Mouse (Mus musculus) neutrophil, adult 5-6 weeks (primary cell): Measurements from ENCODE around the gene Gm44973. TPM values are rescaled to one million over a fixed set of nuclear protein-coding genes. Genes with fewer than 3 reads are reported as not detected.
"Not testable (repeated sequence)": the region's sequence is repeated elsewhere in the genome, so short reads cannot be mapped to it uniquely, and the experiment has no call there.

ENCODE experiments used
- ATAC-seq: fragments of 151-379, 151-347 bp; 2 replicates; pipeline ENCODE4 v1.8.0; 2017; ENCODE audit warnings: mild to moderate bottlenecking, moderate TSS enrichment; ENCODE audit not compliant: insufficient number of reproducible peaks, poor library complexity, low FRiP score, severe bottlenecking; ENCODE audit errors: extremely low read depth
- total RNA-seq: library from RNA; stranded (forward); fragments of 200-1000 nt; gene quantifications from 2 replicates; pipeline ENCODE4 v1.2.3, GENCODE M21; 2017

The Gm44973 gene
- total RNA-seq, 1 experiment from 2014 or later = not detected

DNA sequence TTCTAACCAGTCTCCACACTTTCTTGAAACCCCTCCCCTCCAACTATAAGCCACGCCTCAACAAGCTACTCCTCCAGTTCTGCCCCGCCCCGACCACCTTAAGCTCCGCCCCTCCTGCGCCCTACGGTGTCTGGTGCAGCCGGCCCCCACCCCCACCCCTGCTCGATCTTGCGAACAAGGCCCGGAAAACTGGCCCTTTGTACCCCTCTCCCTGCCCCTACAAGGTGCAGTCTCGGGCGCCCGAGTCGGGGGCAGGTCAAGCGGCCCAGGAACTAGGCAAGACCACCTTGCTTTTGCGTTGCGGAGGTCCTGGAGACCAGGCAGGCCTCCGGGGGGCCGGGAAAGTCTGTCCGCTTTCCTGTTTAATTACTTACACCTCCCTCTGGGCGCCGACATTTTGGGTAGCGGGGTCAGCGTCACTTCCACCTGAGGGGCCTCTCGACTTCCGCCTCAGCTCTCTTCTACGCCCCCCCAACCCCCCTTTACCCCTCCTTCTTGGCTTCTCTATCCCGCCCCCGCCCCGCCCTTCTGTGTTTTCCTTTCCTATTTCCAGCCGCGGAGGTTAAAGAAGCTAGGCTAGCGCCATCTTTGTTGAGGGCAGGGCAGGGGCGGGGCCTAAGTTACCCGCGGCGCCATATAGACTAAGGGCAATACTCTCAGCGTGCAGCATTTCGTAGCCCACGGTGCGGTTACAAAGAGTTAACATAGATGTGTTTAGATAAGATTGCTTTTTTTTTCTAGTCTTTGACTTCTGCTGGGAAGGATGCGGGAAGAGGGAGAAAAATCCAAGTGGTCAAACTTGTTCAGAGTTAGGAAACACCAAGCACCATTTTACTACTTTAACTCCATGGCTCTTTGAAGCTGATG, 812 bp upstream of the Gm44973 start, which contains the start of the genes Zfp524 and Fiz1:
Gene Zfp524 (plus strand): TSS at position 165 of the 867 bp plus-strand sequence.
Gene Fiz1 (minus strand): TSS at position 447 of the 867 bp plus-strand sequence.
- ATAC-seq = peak; percentile 69

DNA sequence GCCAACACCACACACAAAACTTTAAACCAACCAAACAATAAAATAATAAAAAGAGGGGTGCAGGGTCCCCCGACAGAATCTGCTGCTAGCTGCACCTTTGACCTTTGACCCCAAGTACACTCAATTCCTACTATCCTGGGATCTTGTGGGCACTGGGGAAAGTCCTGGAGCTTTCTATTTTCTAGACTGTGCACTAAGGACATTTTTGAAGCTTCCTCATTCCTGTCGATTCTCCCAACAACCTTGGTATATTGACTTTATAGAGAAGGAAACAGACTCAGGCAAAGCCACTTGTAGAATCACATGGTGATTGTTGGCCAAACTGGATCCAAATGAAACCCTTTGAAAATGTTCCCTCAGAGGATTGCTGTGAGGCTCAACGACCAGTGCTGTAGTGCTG, 761 bp downstream of the Gm44973 start:
- ATAC-seq = no peak

- ATAC-seq = no peak
These were observed 1.6 kb downstream of the Gm44973 start for GRCm38 (mm10) chr7:5016920-5017319.

- no peak for ATAC-seq
These were observed 2.1 kb downstream of the Gm44973 start for GRCm38 (mm10) chr7:5017352-5017751.

GRCm38 (mm10) chr7:5017931-5018330, 2.6 kb downstream of the Gm44973 start:
- no peak for ATAC-seq

DNA sequence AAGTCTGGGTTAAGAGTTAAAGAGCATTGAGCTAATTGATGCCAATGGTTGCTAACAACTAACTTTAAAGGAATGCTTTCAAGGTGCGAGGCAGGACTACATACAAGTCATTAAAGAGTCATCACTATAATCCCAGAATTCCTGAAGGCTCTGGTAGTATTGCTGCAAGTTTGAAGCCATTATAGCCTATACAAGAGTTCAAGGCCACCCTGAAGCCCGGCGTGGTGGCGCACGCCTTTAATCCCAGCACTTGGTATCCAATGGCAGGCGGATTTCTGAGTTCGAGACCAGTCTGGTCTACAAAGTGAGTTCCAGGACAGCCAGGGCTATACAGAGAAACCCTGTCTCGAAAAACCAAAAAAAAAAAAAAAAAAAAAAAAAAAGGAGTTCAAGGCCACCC, 4.3 kb downstream of the Gm44973 start:
- not testable (repeated sequence) for ATAC-seq

GRCm38 (mm10) chr7:5020000-5020681, 4.8 kb downstream of the Gm44973 start, which contains the start of the genes Zfp865 and Ccdc106:
Gene Zfp865 (plus strand): TSS chr7:5020376.
Gene Ccdc106 (plus strand): TSS chr7:5020553.
- ATAC-seq = peak; percentile 87

DNA sequence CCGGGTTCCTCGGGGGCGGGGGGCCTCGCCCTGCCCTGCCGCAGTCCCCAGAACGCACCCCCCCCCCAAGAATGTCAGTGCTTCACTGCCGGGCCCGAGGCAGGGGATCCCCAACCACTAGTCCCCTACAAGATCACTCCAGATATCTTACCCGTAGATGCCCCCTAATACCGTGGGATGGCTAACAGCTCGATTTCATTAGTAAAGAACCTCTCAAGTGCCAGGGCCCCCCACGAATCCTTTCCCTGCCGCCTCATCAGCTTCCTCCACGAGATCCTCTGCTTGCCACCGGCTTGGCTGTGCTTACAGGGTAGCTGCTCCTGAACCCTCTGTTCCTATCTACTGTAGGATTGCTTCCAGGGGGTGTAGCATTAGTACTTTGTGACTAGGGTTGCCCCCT, 5.4 kb downstream of the Gm44973 start:
- no peak for ATAC-seq

DNA sequence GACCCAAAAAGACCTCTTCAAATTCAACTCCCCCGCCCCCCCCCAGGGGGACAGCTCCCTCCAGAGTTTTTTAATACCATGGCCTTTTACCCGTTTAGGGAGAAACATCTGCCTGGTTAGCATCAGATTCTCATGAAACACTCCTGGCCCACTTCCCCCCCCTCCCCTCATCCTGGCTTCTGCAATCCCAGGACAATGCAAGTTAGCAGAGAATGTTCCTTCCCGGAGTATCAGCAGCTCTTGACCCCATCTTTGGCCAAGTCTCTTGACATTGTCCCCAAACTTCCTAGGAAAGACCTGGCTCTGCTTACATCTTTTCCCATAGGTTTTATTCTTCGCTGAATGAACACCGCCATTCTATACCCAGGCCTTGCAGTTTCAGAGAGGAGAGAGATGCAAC, 5.9 kb downstream of the Gm44973 start:
- no peak for ATAC-seq

DNA sequence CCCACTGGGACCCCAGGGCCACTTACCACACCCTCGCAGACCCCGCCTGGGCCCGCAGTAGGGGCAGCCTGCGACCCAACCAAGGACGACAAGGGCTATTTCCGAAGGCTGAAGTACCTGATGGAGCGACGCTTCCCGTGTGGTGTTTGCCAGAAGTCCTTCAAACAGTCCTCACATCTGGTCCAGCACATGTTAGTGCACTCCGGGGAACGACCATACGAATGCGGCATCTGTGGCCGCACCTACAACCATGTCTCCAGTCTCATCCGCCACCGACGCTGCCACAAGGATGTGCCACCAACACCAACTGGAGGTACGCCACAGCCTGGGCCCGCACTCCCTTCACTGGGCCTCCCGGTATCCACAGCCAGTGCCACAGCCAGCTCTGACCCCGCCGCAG, 14.2 kb downstream of the Gm44973 start:
- no peak for ATAC-seq

DNA sequence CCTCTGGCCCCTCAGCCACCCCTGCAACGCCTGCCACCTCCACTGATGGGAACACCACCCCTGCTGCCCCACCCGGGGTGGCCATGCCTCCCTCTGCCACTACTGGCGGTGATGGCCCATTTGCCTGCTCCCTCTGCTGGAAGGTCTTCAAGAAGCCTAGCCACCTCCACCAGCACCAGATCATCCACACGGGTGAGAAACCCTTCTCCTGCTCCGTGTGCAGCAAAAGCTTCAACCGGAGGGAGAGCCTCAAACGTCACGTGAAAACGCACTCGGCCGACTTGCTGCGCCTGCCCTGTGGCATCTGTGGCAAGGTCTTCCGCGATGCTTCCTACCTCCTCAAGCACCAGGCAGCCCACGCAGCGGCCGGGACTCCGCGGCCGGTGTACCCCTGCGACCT, 14.7 kb downstream of the Gm44973 start:
- ATAC-seq = no peak

DNA sequence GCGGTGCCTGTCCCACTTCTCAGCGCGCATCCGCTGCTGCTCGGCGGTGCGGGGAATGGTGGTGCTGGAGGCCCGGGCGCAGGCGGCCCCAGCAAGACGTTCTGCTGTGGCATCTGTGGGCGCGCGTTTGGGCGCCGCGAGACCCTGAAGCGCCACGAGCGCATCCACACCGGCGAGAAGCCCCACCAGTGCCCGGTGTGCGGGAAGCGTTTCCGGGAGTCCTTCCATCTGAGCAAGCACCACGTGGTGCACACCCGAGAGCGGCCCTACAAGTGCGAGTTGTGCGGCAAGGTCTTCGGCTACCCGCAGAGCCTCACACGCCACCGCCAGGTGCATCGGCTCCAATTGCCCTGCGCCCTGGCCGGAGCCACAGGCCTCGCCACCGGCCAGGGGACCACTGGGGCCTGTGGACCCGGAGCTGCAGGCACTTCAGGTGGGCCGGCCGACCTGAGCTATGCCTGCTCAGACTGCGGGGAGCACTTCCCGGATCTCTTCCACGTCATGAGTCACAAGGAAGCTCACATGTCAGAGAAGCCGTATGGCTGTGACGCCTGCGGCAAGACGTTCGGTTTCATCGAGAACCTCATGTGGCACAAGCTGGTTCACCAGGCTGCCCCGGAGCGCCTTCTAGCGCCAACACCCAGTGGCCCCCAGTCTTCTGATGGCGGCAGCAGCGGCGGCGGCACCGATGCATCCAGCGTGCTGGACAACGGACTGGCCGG, 15.4 kb downstream of the Gm44973 start:
- ATAC-seq = no peak

DNA sequence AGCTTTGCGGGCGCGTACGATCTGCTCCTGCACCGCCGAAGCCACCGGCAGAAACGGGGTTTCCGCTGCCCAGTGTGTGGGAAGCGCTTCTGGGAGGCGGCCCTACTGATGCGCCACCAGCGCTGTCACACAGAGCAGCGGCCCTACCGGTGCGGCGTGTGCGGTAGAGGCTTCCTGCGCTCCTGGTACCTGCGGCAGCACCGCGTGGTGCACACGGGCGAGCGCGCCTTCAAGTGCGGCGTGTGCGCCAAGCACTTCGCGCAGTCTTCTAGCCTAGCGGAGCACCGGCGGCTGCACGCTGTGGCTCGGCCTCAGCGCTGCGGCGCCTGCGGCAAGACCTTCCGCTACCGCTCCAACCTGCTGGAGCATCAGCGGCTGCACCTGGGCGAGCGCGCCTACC, 16.2 kb downstream of the Gm44973 start:
- ATAC-seq = no peak

GRCm38 (mm10) chr7:5033818-5034217, 18.5 kb downstream of the Gm44973 start, which contains the start of gene 4632433K11Rik:
Gene 4632433K11Rik (plus strand): TSS chr7:5034118.
- ATAC-seq = no peak

GRCm38 (mm10) chr7:5035628-5036027, 20.3 kb downstream of the Gm44973 start:
- ATAC-seq = no peak

GRCm38 (mm10) chr7:5036136-5036535, 20.8 kb downstream of the Gm44973 start:
- no peak for ATAC-seq

DNA sequence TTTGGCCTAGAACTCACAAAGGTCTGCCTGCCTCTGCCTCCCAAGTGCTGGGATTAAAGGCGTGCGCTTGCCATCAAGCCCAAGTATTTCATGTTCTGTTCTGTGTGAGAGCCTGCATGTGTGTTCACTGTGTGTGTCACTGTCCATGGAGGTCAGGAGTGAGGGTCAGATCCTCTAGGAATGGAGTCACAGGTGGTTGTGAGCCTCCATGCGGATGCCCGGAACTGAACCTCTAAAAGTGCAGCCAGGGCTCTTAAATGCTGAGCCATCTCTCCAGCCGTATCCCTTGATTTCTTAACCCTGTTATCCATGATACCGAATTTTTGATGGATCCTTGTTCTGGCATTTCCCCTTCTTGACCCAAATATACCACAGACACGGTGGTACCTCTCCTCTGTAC, 21.7 kb downstream of the Gm44973 start:
- no peak for ATAC-seq

DNA sequence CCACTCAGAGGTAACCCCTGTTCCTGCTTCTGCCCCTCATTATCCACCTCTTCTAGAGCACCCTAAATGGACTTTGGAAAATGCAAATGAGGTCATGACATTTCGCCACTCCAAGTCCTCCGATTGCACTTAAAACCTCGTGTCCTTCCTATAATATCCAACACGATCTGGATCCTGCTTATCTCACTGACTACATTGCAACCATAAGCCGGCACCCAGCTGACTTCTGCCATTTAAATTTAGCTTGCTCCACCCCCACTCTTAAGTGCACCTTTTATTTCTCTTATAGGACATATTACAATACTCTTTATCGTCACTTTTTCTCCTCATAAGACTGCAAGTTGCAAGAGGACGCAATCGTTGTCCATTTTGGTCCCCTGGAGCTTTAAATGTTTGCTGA, 22.2 kb downstream of the Gm44973 start:
- no peak for ATAC-seq

GRCm38 (mm10) chr7:5038109-5038732, 22.9 kb downstream of the Gm44973 start, which contains the start of gene Zfp784:
Gene Zfp784 (minus strand): TSS chr7:5038446.
- peak; percentile 82 for ATAC-seq
